Mouse (Mus musculus): ENCODE measurements at regions not wholly inside any gene's neighbourhood (a gene's known extent, or its start where the extent isn't known, plus 50 kb on each side); places are given as distances from the start of the nearest gene placed in this dataset.
A peak's percentile ranks its signal among the peaks of the same experiment; 100 is the strongest.

DNA sequence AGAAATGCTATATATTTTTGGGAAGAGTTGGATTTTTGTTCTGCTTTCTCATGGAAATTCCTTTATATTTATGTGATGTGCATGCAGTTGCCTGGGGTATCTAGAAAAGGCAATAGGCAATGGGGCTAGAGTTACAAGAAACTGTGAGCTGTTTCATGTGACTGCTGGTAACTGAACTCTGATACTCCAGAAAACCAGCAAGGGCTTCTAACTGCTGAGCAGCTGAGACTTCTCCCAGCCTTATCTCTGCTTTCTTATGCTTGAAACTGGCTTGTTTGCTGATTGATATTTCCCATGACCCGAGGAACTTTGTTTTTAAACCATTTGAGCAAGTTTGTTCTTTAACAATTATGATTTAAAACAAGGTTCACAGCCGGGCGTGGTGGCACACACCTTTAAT lies 491.9 kb downstream of the Cetn3 start:
- Histone ChIP-seq H3K27ac (ENCODE audit: low read length) (no peak overlapping the region), H3K4me3 (ENCODE audit: low read depth, low read length) (no peak overlapping the region), H3K4me1 (ENCODE audit: control insufficient read depth, insufficient read depth, low read length) (no peaks in the 10 kb centered on the region), H3K36me3 (ENCODE audit: control insufficient read depth, insufficient read depth, low read length) (no peaks in the 10 kb centered on the region), H3K9ac (ENCODE audit: low read depth, low read length) (no peak overlapping the region), H3K9me3 (replicated peaks; ENCODE audit: control insufficient read depth, low read length, poor library complexity, severe bottlenecking) (no peaks in the 10 kb centered on the region), H3K27me3 (ENCODE audit: control insufficient read depth, insufficient read depth, low read depth, low read length) (no peaks in the 10 kb centered on the region), H3K4me2 (ENCODE audit: low read length) (no peak overlapping the region)
- WGBS = 81% methylated on average over 3 of the region's 3 CpGs
- no peak for ATAC-seq

DNA sequence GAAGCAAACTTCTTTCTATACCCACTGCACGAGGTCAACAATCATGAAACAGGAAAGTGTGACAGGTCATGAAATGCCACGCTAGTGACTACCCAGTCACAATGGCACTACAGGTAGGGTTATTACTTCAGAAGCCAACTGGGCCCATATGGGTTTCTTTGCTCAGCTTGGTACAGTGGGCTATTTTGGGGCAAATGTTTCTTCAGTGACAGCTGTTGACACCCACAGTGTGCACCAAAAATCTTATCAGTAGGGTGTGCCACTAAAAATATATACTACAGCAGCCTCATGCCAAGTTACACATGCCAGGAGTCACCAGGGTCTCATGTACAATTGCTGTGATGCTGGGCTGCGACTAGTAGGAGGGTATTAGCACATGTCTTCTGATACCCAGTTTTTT lies 493.1 kb downstream of the Cetn3 start:
- no peak for ATAC-seq
- no peak overlapping the region for H3K4me3 ChIP-seq (ENCODE audit: low read depth, low read length)
- H3K27me3 ChIP-seq (ENCODE audit: control insufficient read depth, insufficient read depth, low read depth, low read length) = no peaks in the 10 kb centered on the region

DNA sequence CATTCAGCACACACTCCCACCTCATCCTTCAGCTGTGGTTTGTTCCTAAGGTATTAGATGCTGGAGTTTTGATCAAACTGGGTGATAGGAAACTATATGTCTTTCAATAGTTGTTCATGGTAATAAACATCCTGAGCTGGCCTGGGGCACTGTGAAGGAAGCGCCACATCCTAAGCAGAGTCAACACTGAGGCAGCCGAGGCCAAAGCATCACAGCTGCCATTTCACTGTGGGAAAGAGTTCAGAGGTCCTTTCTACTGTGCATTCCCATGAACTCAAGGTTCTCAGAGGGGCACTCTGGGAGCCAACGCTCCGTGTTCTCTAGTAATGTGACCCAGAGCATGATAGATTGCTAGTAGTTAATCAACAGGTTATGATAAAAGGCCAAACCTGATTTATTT lies 497.9 kb downstream of the Cetn3 start:
- Histone ChIP-seq H3K9ac (ENCODE audit: low read depth, low read length) (no peak overlapping the region), H3K4me2 (ENCODE audit: low read length) (no peak overlapping the region), H3K27me3 (ENCODE audit: control insufficient read depth, insufficient read depth, low read depth, low read length) (no peaks in the 10 kb centered on the region), H3K27ac (ENCODE audit: low read length) (no peak overlapping the region), H3K9me3 (replicated peaks; ENCODE audit: control insufficient read depth, low read length, poor library complexity, severe bottlenecking) (no peaks in the 10 kb centered on the region), H3K4me1 (ENCODE audit: control insufficient read depth, insufficient read depth, low read length) (no peaks in the 10 kb centered on the region), H3K36me3 (ENCODE audit: control insufficient read depth, insufficient read depth, low read length) (no peaks in the 10 kb centered on the region), H3K4me3 (ENCODE audit: low read depth, low read length) (no peak overlapping the region)
- whole genome bisulfite sequencing = 80% methylated on average over 4 of the region's 4 CpGs
- no peak for ATAC-seq

More for the DNA sequence above, 493.1 kb downstream of the Cetn3 start:
- Histone ChIP-seq H3K4me2 (ENCODE audit: low read length) (no peak overlapping the region), H3K36me3 (ENCODE audit: control insufficient read depth, insufficient read depth, low read length) (no peaks in the 10 kb centered on the region), H3K9me3 (replicated peaks; ENCODE audit: control insufficient read depth, low read length, poor library complexity, severe bottlenecking) (no peaks in the 10 kb centered on the region), H3K9ac (ENCODE audit: low read depth, low read length) (no peak overlapping the region), H3K4me1 (ENCODE audit: control insufficient read depth, insufficient read depth, low read length) (no peaks in the 10 kb centered on the region), H3K27ac (ENCODE audit: low read length) (no peak overlapping the region)
- 87% methylated on average over 3 of the region's 3 CpGs for whole genome bisulfite sequencing

DNA sequence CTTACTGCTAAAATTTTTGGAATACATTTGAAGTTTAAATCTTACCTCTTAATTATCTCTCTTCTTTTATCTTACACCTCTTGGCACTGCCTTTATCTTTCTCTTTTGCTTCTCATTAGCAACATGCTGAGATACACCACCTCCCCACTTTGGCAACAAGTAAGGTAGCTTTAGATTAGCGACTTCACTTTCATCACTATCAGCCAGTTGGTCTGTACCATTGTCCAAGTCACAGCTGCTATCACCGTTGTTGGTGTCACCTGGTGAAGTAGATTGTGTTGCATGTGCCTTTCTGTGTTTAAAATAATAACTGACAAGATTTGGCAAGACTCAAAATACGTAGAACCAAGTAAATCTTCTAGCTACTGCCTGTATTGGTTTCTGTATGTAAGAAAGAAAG lies 513.0 kb downstream of the Cetn3 start:
- Histone ChIP-seq H3K9me3 (replicated peaks; ENCODE audit: control insufficient read depth, low read length, poor library complexity, severe bottlenecking) (no peaks in the 10 kb centered on the region), H3K4me1 (ENCODE audit: control insufficient read depth, insufficient read depth, low read length) (no peaks in the 10 kb centered on the region), H3K27ac (ENCODE audit: low read length) (no peak overlapping the region), H3K4me3 (ENCODE audit: low read depth, low read length) (no peak overlapping the region), H3K9ac (ENCODE audit: low read depth, low read length) (no peak overlapping the region), H3K36me3 (ENCODE audit: control insufficient read depth, insufficient read depth, low read length) (no peaks in the 10 kb centered on the region), H3K27me3 (ENCODE audit: control insufficient read depth, insufficient read depth, low read depth, low read length) (no peaks in the 10 kb centered on the region), H3K4me2 (ENCODE audit: low read length) (no peak overlapping the region)
- ATAC-seq = no peak
- 61% methylated on average over 3 of the region's 3 CpGs for WGBS

DNA sequence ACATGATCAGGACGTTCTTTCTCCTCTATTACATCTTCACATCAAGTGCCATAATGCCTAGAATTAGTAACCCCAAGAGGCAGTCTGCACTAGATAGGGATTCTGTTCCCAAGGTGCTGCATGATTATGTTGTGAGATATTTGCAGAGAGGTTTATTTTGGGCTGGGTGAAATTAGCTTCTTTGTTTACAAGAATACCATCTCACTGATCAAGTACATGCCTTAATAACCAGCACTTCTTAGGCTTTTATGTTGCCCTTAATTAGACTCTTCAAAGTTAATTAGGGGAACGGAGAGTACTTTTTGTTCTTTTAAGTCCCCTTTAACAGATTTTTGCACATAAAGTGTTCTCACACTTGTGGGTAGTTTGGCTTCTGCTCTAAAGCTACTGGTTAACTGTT lies 521.4 kb downstream of the Cetn3 start:
- Histone ChIP-seq H3K4me3 (ENCODE audit: low read depth, low read length) (no peak overlapping the region), H3K4me2 (ENCODE audit: low read length) (no peak overlapping the region), H3K9me3 (replicated peaks; ENCODE audit: control insufficient read depth, low read length, poor library complexity, severe bottlenecking) (no peaks in the 10 kb centered on the region), H3K36me3 (ENCODE audit: control insufficient read depth, insufficient read depth, low read length) (no peaks in the 10 kb centered on the region), H3K27ac (ENCODE audit: low read length) (no peak overlapping the region), H3K4me1 (ENCODE audit: control insufficient read depth, insufficient read depth, low read length) (0 out of 2 replicates have a peak, but pooled peaks cover 2% of the 10 kb centered on the region), H3K9ac (ENCODE audit: low read depth, low read length) (no peak overlapping the region), H3K27me3 (ENCODE audit: control insufficient read depth, insufficient read depth, low read depth, low read length) (no peaks in the 10 kb centered on the region)
- ATAC-seq = no peak
- WGBS = 63% methylated on average over 2 of the region's 2 CpGs

DNA sequence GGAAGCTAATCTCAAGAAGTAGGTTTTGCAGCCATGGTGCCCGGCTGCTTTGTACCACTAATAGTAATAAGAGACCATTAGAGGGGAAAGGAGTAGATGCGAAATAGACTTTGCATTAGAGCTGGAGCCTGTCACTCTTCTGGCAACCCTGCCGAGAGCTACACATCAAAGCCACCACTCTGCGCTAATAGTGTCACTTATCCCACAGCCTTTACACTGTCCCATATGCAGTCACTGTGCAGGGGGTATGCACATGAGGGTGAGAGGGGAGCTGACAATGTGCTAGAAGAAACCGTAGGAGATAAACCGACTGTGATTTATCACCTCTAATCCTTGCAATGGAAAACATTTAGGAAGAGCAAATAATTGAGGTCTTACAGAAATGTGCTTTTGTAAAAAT lies 522.2 kb downstream of the Cetn3 start:
- no peaks in the 10 kb centered on the region for H3K27me3 ChIP-seq (ENCODE audit: control insufficient read depth, insufficient read depth, low read depth, low read length)
- no peaks in the 10 kb centered on the region for H3K36me3 ChIP-seq (ENCODE audit: control insufficient read depth, insufficient read depth, low read length)
- H3K9ac ChIP-seq (ENCODE audit: low read depth, low read length) = no peak overlapping the region
- no peak overlapping the region for H3K4me2 ChIP-seq (ENCODE audit: low read length)
- H3K4me3 ChIP-seq (ENCODE audit: low read depth, low read length) = no peak overlapping the region
- H3K4me1 ChIP-seq (ENCODE audit: control insufficient read depth, insufficient read depth, low read length) = 0 out of 2 replicates have a peak, but pooled peaks cover 2% of the 10 kb centered on the region
- ATAC-seq = peak; percentile 80; the same call in 1 of the 2 replicates
- H3K9me3 ChIP-seq (replicated peaks; ENCODE audit: control insufficient read depth, low read length, poor library complexity, severe bottlenecking) = no peaks in the 10 kb centered on the region
- no peak overlapping the region for H3K27ac ChIP-seq (ENCODE audit: low read length)
- WGBS = 28% methylated on average over 6 of the region's 6 CpGs

DNA sequence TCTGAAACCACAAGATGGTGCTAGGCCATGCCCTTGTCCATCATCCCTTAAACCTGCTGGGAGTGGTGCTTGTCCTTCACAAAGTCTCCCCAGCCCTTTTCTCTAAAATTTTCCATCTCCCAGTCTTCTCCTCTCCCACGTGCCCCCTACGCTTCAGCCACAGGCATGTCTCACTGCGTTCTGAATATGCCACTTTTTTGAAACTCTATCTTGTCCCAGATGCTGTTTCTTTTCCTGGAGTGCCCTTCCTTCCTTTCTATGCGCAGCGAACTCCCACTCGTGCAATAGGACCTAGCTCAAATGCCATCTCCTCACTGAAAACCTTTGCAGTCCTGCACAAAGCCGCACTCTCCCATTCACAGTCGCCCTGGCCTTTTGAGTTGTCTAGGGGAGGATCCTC lies 525.5 kb downstream of the Cetn3 start:
- Histone ChIP-seq H3K9me3 (replicated peaks; ENCODE audit: control insufficient read depth, low read length, poor library complexity, severe bottlenecking) (no peaks in the 10 kb centered on the region), H3K36me3 (ENCODE audit: control insufficient read depth, insufficient read depth, low read length) (no peaks in the 10 kb centered on the region), H3K27me3 (ENCODE audit: control insufficient read depth, insufficient read depth, low read depth, low read length) (no peaks in the 10 kb centered on the region), H3K4me3 (ENCODE audit: low read depth, low read length) (no peak overlapping the region), H3K9ac (ENCODE audit: low read depth, low read length) (no peak overlapping the region), H3K4me2 (ENCODE audit: low read length) (no peak overlapping the region), H3K4me1 (ENCODE audit: control insufficient read depth, insufficient read depth, low read length) (0 out of 2 replicates have a peak, but pooled peaks cover 2% of the 10 kb centered on the region), H3K27ac (ENCODE audit: low read length) (no peak overlapping the region)
- WGBS = 74% methylated on average over 8 of the region's 8 CpGs
- no peak for ATAC-seq

DNA sequence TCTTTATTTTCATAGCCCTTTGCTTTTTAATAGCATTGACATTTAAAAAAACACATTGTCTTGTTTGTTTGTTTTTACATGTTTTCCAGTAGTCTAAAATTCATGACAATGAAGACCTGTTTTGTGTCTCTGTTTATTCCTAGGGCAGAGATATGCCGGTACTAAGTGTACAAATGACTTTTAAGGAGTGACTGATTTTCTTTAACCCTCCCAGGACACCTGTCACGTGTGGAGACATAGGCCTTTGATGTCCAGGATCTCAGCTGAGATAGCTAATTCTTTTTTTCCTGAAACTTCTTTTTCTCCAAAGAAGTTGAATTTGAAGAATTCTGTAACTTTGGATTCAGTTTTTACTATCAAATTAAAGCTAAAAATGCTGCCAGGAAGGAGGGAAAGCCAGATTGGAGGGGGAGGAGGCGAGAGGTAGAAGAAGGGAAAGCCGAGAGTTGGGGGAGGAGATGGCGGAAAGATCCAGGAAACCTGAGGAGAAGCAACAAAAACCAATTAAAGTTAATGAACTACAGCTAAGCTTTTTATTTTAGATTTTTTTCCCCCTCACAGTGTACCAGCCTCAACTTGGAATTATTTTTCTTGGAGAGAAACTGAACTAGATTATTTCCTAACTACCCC lies 533.8 kb downstream of the Cetn3 start:
- H3K9ac ChIP-seq (ENCODE audit: low read depth, low read length) = no peak overlapping the region
- no peaks in the 10 kb centered on the region for H3K27me3 ChIP-seq (ENCODE audit: control insufficient read depth, insufficient read depth, low read depth, low read length)
- no peaks in the 10 kb centered on the region for H3K9me3 ChIP-seq (replicated peaks; ENCODE audit: control insufficient read depth, low read length, poor library complexity, severe bottlenecking)
- no peak overlapping the region for H3K27ac ChIP-seq (ENCODE audit: low read length)
- H3K36me3 ChIP-seq (ENCODE audit: control insufficient read depth, insufficient read depth, low read length) = no peaks in the 10 kb centered on the region
- ATAC-seq = no peak
- no peak overlapping the region for H3K4me3 ChIP-seq (ENCODE audit: low read depth, low read length)
- 81% methylated on average over 5 of the region's 5 CpGs for WGBS
- H3K4me1 ChIP-seq (ENCODE audit: control insufficient read depth, insufficient read depth, low read length) = no peaks in the 10 kb centered on the region
- no peak overlapping the region for H3K4me2 ChIP-seq (ENCODE audit: low read length)

DNA sequence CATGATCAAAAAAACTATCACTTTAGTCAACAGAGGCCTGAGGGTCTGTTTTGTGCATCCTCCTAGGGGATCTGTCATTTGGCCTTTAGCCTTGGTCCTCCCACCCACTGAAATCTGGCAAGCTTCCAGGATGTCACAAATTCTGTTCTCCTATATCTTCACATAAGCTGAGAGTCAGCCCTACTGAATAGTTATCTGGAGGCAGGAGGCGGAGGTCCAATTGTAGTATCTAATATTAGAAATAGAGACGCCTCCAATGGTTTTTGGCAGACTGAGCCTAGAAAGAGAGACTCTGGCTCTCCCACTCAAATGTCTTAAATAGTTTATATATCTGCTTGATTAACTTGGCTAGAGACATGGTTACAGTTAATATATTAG lies 534.3 kb downstream of the Cetn3 start:
- H3K9me3 ChIP-seq (replicated peaks; ENCODE audit: control insufficient read depth, low read length, poor library complexity, severe bottlenecking) = no peaks in the 10 kb centered on the region
- ATAC-seq = 0 out of 2 replicates have a peak, but pooled peaks have one; percentile 51
- WGBS = 89% methylated on average over 2 of the region's 2 CpGs
- no peak overlapping the region for H3K4me2 ChIP-seq (ENCODE audit: low read length)
- no peak overlapping the region for H3K9ac ChIP-seq (ENCODE audit: low read depth, low read length)
- no peaks in the 10 kb centered on the region for H3K27me3 ChIP-seq (ENCODE audit: control insufficient read depth, insufficient read depth, low read depth, low read length)
- H3K4me1 ChIP-seq (ENCODE audit: control insufficient read depth, insufficient read depth, low read length) = no peaks in the 10 kb centered on the region
- no peak overlapping the region for H3K4me3 ChIP-seq (ENCODE audit: low read depth, low read length)
- no peaks in the 10 kb centered on the region for H3K36me3 ChIP-seq (ENCODE audit: control insufficient read depth, insufficient read depth, low read length)
- no peak overlapping the region for H3K27ac ChIP-seq (ENCODE audit: low read length)

All from midbrain, embryonic 16.5 days (tissue).